Comparison of ENCODE assay signal across 21 mouse cellular contexts in genomic region chr10:30091549-30091948, GRCm38 (mm10).
DNase-seq lines count a peak whose midpoint lies in the region; ATAC-seq and TF ChIP-seq lines count a peak whose summit lies in the region.
"Had no signal": no experiment of that assay in that cellular context is flagged by ENCODE, and none has a peak within 500 bp of the region (broad histone marks: within the 10 kb centered on the region; RNA-seq: fewer than 3 reads in every experiment).

No protein-coding gene starts in this region.

- H3K9ac ChIP-seq in forebrain, embryonic 16.5 days (replicated peaks; ENCODE audit: low read depth, low read length): no peak overlapping the region
- H3K9ac ChIP-seq in forebrain, embryonic 14.5 days (ENCODE audit: low read length): no peak overlapping the region
- H3K9ac ChIP-seq in forebrain, postnatal 0 days: no peak overlapping the region
- no peak overlapping the region for H3K9ac ChIP-seq in midbrain, embryonic 15.5 days
- H3K9ac ChIP-seq: embryonic facial prominence, embryonic 12.5 days; embryonic facial prominence, embryonic 15.5 days; hindbrain, embryonic 12.5 days; hindbrain, embryonic 15.5 days had no signal

- TF ChIP-seq CTCF in forebrain, postnatal 0 days (IDR thresholded peaks at IDR 0.05; ENCODE audit: low read depth): no peak
- no peak for TF ChIP-seq CTCF in brain, embryonic 14.5 days (IDR thresholded peaks at IDR 0.05; ENCODE audit: borderline replicate concordance, extremely low read depth, insufficient read depth, insufficient read length)

- no peaks in the 10 kb centered on the region for H3K9me3 ChIP-seq in forebrain, embryonic 10.5 days
- H3K9me3 ChIP-seq in forebrain, embryonic 16.5 days (ENCODE audit: control insufficient read depth, low read length): no peaks in the 10 kb centered on the region
- H3K9me3 ChIP-seq in forebrain, embryonic 14.5 days (replicated peaks; ENCODE audit: control insufficient read depth, low read length): no peaks in the 10 kb centered on the region
- H3K9me3 ChIP-seq in forebrain, postnatal 0 days (ENCODE audit: low read length): no peaks in the 10 kb centered on the region
- no peaks in the 10 kb centered on the region for H3K9me3 ChIP-seq in midbrain, embryonic 15.5 days
- H3K9me3 ChIP-seq: embryonic facial prominence, embryonic 12.5 days; embryonic facial prominence, embryonic 15.5 days; hindbrain, embryonic 12.5 days; hindbrain, embryonic 15.5 days had no signal

- no peaks in the 10 kb centered on the region for H3K36me3 ChIP-seq in forebrain, embryonic 10.5 days (replicated peaks)
- H3K36me3 ChIP-seq in forebrain, embryonic 16.5 days (ENCODE audit: control insufficient read depth, insufficient read depth): no peaks in the 10 kb centered on the region
- no peaks in the 10 kb centered on the region for H3K36me3 ChIP-seq in forebrain, embryonic 14.5 days (ENCODE audit: control insufficient read depth, insufficient read depth, low read length)
- H3K36me3 ChIP-seq in forebrain, postnatal 0 days (ENCODE audit: insufficient read depth): no peaks in the 10 kb centered on the region
- H3K36me3 ChIP-seq in midbrain, embryonic 15.5 days (replicated peaks): no peaks in the 10 kb centered on the region
- H3K36me3 ChIP-seq: embryonic facial prominence, embryonic 12.5 days; embryonic facial prominence, embryonic 15.5 days; hindbrain, embryonic 12.5 days; hindbrain, embryonic 15.5 days had no signal

- no peaks in the 10 kb centered on the region for H3K27me3 ChIP-seq in forebrain, embryonic 10.5 days (ENCODE audit: poor library complexity, severe bottlenecking)
- no peaks in the 10 kb centered on the region for H3K27me3 ChIP-seq in forebrain, embryonic 16.5 days (replicated peaks; ENCODE audit: control insufficient read depth, insufficient read depth, low read length)
- no peaks in the 10 kb centered on the region for H3K27me3 ChIP-seq in forebrain, embryonic 14.5 days (replicated peaks; ENCODE audit: control insufficient read depth, insufficient read depth, low read length)
- H3K27me3 ChIP-seq in forebrain, postnatal 0 days (ENCODE audit: insufficient read depth, low read length): no peaks in the 10 kb centered on the region
- no peaks in the 10 kb centered on the region for H3K27me3 ChIP-seq in midbrain, embryonic 15.5 days (replicated peaks)
- H3K27me3 ChIP-seq: embryonic facial prominence, embryonic 12.5 days; embryonic facial prominence, embryonic 15.5 days; hindbrain, embryonic 12.5 days; hindbrain, embryonic 15.5 days had no signal

- H3K27ac ChIP-seq in forebrain, embryonic 10.5 days: peak overlapping the region; percentile 80
- H3K27ac ChIP-seq in forebrain, embryonic 16.5 days (ENCODE audit: low read length): no peak overlapping the region
- no peak overlapping the region for H3K27ac ChIP-seq in forebrain, embryonic 14.5 days (ENCODE audit: low read depth, low read length)
- H3K27ac ChIP-seq in forebrain, postnatal 0 days (ENCODE audit: low read depth, low read length): no peak overlapping the region
- no peak overlapping the region for H3K27ac ChIP-seq in midbrain, embryonic 15.5 days
- H3K27ac ChIP-seq: embryonic facial prominence, embryonic 12.5 days; embryonic facial prominence, embryonic 15.5 days; gastrocnemius, adult 2 months; hindbrain, embryonic 12.5 days; hindbrain, embryonic 15.5 days had no signal

- peaks cover 62% of the 10 kb centered on the region for H3K4me1 ChIP-seq in forebrain, embryonic 10.5 days
- no peaks in the 10 kb centered on the region for H3K4me1 ChIP-seq in forebrain, embryonic 16.5 days (replicated peaks; ENCODE audit: control insufficient read depth, insufficient read depth, low read length)
- H3K4me1 ChIP-seq in forebrain, embryonic 14.5 days (ENCODE audit: control insufficient read depth, insufficient read depth, low read length): no peaks in the 10 kb centered on the region
- H3K4me1 ChIP-seq in forebrain, postnatal 0 days (ENCODE audit: insufficient read depth): no peaks in the 10 kb centered on the region
- no peaks in the 10 kb centered on the region for H3K4me1 ChIP-seq in midbrain, embryonic 15.5 days
- H3K4me1 ChIP-seq: embryonic facial prominence, embryonic 12.5 days; embryonic facial prominence, embryonic 15.5 days; hindbrain, embryonic 12.5 days; hindbrain, embryonic 15.5 days had no signal

- no peak overlapping the region for H3K4me3 ChIP-seq in forebrain, embryonic 10.5 days
- H3K4me3 ChIP-seq in forebrain, embryonic 16.5 days (replicated peaks; ENCODE audit: low read length): no peak overlapping the region
- H3K4me3 ChIP-seq in forebrain, embryonic 14.5 days (ENCODE audit: low read depth, low read length): no peak overlapping the region
- no peak overlapping the region for H3K4me3 ChIP-seq in forebrain, postnatal 0 days (ENCODE audit: low read depth, low read length)
- no peak overlapping the region for H3K4me3 ChIP-seq in midbrain, embryonic 15.5 days
- H3K4me3 ChIP-seq: embryonic facial prominence, embryonic 12.5 days; embryonic facial prominence, embryonic 15.5 days; gastrocnemius, adult 2 months; hindbrain, embryonic 12.5 days; hindbrain, embryonic 15.5 days had no signal

- WGBS in forebrain, embryonic 10.5 days: 4% methylated on average over 1 of the region's 1 CpGs
- WGBS in forebrain, embryonic 16.5 days: 0% methylated on average over 1 of the region's 1 CpGs
- WGBS in forebrain, embryonic 14.5 days: 0% methylated on average over 1 of the region's 1 CpGs
- 0% methylated on average over 1 of the region's 1 CpGs for WGBS in forebrain, postnatal 0 days
- 4% methylated on average over 1 of the region's 1 CpGs for WGBS in midbrain, embryonic 15.5 days

- ATAC-seq in forebrain, embryonic 16.5 days: no peak
- peak; percentile 33; the same call in 1 of the 2 replicates for ATAC-seq in forebrain, embryonic 14.5 days
- no peak for ATAC-seq in forebrain, postnatal 0 days
- ATAC-seq in midbrain, embryonic 15.5 days (replicated peaks): peak; percentile 60
- ATAC-seq in erythroid progenitor cell, adult 5-6 weeks (replicated peaks; ENCODE audit: low FRiP score, poor library complexity, severe bottlenecking): no peak
- ATAC-seq: activated CD4-positive, CD25-positive, alpha-beta regulatory T cell, adult 4 months had no signal

- no peak for TF ChIP-seq POLR2A in brain, embryonic 14.5 days (IDR thresholded peaks at IDR 0.05; ENCODE audit: borderline replicate concordance, extremely low read depth, insufficient read depth, insufficient read length, poor library complexity, severe bottlenecking)

- no peak overlapping the region for H3K4me2 ChIP-seq in forebrain, embryonic 16.5 days (ENCODE audit: low read length)
- no peak overlapping the region for H3K4me2 ChIP-seq in forebrain, embryonic 14.5 days (ENCODE audit: low read length)
- H3K4me2 ChIP-seq in forebrain, postnatal 0 days (ENCODE audit: low read depth): no peak overlapping the region
- H3K4me2 ChIP-seq in midbrain, embryonic 15.5 days: no peak overlapping the region
- H3K4me2 ChIP-seq: embryonic facial prominence, embryonic 12.5 days; embryonic facial prominence, embryonic 15.5 days; heart, embryonic 11.5 days; hindbrain, embryonic 12.5 days; hindbrain, embryonic 15.5 days had no signal

- no peak for DNase-seq in forebrain, embryonic 10.5 days (ENCODE audit: extremely low spot score, low spot score)
- peak; percentile 35 for DNase-seq in forebrain, embryonic 14.5 days (ENCODE audit: low spot score)
- DNase-seq in forebrain, postnatal 0 days: no peak
- DNase-seq in brain, embryonic 14.5 days (ENCODE audit: low read depth): peak; percentile 59
- DNase-seq: adrenal gland, adult 8-10 months; adrenal gland, postnatal 25 days; cerebellum, adult 18-20 months; cerebellum, adult 9-10 months; cerebellum, postnatal 25 days; gastrocnemius, adult 2 months; gastrocnemius, postnatal 14 days; heart, adult 11 months had no signal

Comparison
In these comparisons a context has a peak if more than half of its experiments do, and no peak if none do; other contexts are left out.
1. DNase-seq: peak in forebrain, embryonic 14.5 days (single experiment) and brain, embryonic 14.5 days (single experiment); none in forebrain, embryonic 10.5 days (single experiment) and forebrain, postnatal 0 days (single experiment).
2. ATAC-seq: peak in forebrain, embryonic 14.5 days (single experiment) and midbrain, embryonic 15.5 days (single experiment); none in forebrain, embryonic 16.5 days (single experiment), forebrain, postnatal 0 days (single experiment) and erythroid progenitor cell, adult 5-6 weeks (single experiment).